7 mouse cellular contexts compared by ENCODE assay signal in the genomic region with DNA sequence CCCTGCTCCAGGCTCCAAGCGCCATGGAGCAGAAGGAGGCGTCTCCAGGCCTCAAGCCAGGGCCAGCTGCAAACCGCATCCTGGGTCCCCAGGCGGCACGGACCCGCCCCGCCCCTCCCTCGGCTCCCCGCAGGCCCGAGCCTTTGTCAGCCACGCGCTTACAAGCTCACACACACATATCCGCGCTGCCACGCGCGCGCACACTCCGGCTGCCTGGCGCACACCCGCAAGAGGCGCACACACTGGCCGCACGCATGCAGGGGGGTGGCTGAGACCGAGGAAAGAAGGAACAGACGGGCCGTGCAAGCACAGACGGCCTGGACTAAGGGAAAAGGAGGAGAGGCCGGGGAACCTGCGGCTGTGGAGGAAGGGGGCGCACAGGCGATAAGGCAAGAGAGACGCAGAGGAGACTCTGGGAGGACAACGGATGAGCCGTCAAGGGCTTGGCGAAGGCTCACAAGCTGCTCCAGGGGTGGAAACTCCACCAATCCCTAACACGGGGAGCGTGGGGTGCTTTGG. TPM values are rescaled to one million over a fixed set of nuclear protein-coding genes. Genes with fewer than 3 reads are reported as not detected.
DNase-seq lines count a peak whose midpoint lies in the region; ATAC-seq and TF ChIP-seq lines count a peak whose summit lies in the region.

No protein-coding gene starts in this region.

- 0 out of 2 replicates have a peak, but pooled peaks cover 2% of the 10 kb centered on the region for H3K4me1 ChIP-seq in embryonic fibroblast, embryonic 13.5 days (ENCODE audit: control insufficient read depth, insufficient read depth, low read length)
- peaks cover 25% of the 10 kb centered on the region for H3K4me1 ChIP-seq in hindbrain, embryonic 14.5 days (replicated peaks; ENCODE audit: control insufficient read depth, insufficient read depth, low read length)
- peaks cover 34% of the 10 kb centered on the region for H3K4me1 ChIP-seq in midbrain, embryonic 16.5 days (ENCODE audit: control insufficient read depth, insufficient read depth, low read length)

- no peaks in the 10 kb centered on the region for H3K27me3 ChIP-seq in hindbrain, embryonic 14.5 days (ENCODE audit: control insufficient read depth, insufficient read depth, low read length)
- H3K27me3 ChIP-seq in midbrain, embryonic 16.5 days (ENCODE audit: control insufficient read depth, insufficient read depth, low read depth, low read length), result no peaks in the 10 kb centered on the region

- peak overlapping the region; percentile 75 for H3K4me2 ChIP-seq in hindbrain, embryonic 14.5 days (replicated peaks)
- peak overlapping the region; percentile 77 for H3K4me2 ChIP-seq in midbrain, embryonic 16.5 days (ENCODE audit: low read length)

- H3K9ac ChIP-seq in hindbrain, embryonic 14.5 days, result peak overlapping the region; percentile 96
- peak overlapping the region; percentile 93 for H3K9ac ChIP-seq in midbrain, embryonic 16.5 days (ENCODE audit: low read depth, low read length)

- DNase-seq in ES-CJ7 (ENCODE audit: low read depth, low spot score) (peak; percentile 60), WW6 (ENCODE audit: low read depth, low spot score) (peak; percentile 45)
- DNase-seq in hindbrain, embryonic 14.5 days (ENCODE audit: low spot score), result peak; percentile 78
- DNase-seq in left cerebral cortex, postnatal 36 days (ENCODE audit: low spot score in 2 of 2), result peak; percentile 77 to 83
- DNase-seq in telencephalon, adult 2 months (ENCODE audit: low read depth, low spot score), result peak; percentile 77

- no peak overlapping the region for H3K27ac ChIP-seq in embryonic fibroblast, embryonic 13.5 days (ENCODE audit: insufficient read depth, low read length)
- peak overlapping the region; percentile 94 for H3K27ac ChIP-seq in hindbrain, embryonic 14.5 days
- H3K27ac ChIP-seq in midbrain, embryonic 16.5 days (ENCODE audit: low read length), result peak overlapping the region; percentile 93

- intact Hi-C loops in left cerebral cortex, postnatal 36 days (cut with DNase I), result loop anchor here (5.0 kb wide), 1 partner anchor 47 kb away; a partner anchor contains a TSS

- peak; percentile 80 for ATAC-seq in hindbrain, embryonic 14.5 days (ENCODE audit: low FRiP score)
- peak; percentile 79 for ATAC-seq in midbrain, embryonic 16.5 days

- TF ChIP-seq CTCF in embryonic fibroblast, embryonic 13.5 days (IDR thresholded peaks at IDR 0.05; ENCODE audit: borderline replicate concordance, insufficient read depth, low read length), result no peak

- WGBS in hindbrain, embryonic 14.5 days, result under 1% methylated on average over 37 of the region's 38 CpGs
- WGBS in midbrain, embryonic 16.5 days, result under 1% methylated on average over 36 of the region's 38 CpGs

- no peaks in the 10 kb centered on the region for H3K36me3 ChIP-seq in hindbrain, embryonic 14.5 days (replicated peaks; ENCODE audit: control insufficient read depth, insufficient read depth)
- H3K36me3 ChIP-seq in midbrain, embryonic 16.5 days (ENCODE audit: control insufficient read depth, insufficient read depth, low read length), result no peaks in the 10 kb centered on the region

- TF ChIP-seq POLR2A in embryonic fibroblast, embryonic 13.5 days (IDR thresholded peaks at IDR 0.05; ENCODE audit: low read depth, low read length), result no peak

- peak overlapping the region; percentile 33; the same call in 1 of the 2 replicates for H3K4me3 ChIP-seq in embryonic fibroblast, embryonic 13.5 days (ENCODE audit: insufficient read depth, low read length)
- peak overlapping the region; percentile 81 for H3K4me3 ChIP-seq in hindbrain, embryonic 14.5 days (replicated peaks; ENCODE audit: low read length)
- peak overlapping the region; percentile 83 for H3K4me3 ChIP-seq in midbrain, embryonic 16.5 days (ENCODE audit: low read depth, low read length)

- no peaks in the 10 kb centered on the region for H3K9me3 ChIP-seq in hindbrain, embryonic 14.5 days (ENCODE audit: control insufficient read depth, low read length)
- no peaks in the 10 kb centered on the region for H3K9me3 ChIP-seq in midbrain, embryonic 16.5 days (replicated peaks; ENCODE audit: control insufficient read depth, low read length, poor library complexity, severe bottlenecking)

RNA-seq across cellular contexts. Expression of a gene that starts 0.9 kb away (rescaled TPM):
- 0.45 and 1.3 TPM in 2 replicates for polyA plus RNA-seq in embryonic fibroblast, embryonic 13.5 days (2011; ENCODE audit: insufficient read length, low read depth, missing spikeins)
- 11.9 and 12.4 TPM in 2 replicates for polyA plus RNA-seq in hindbrain, embryonic 14.5 days (2014; fragmentation: Nextera tagmentation; extraction: Ambion mirVana)
- 10 to 100 TPM; 53.6 to 69.9 TPM for total RNA-seq in left cerebral cortex, postnatal 36 days (2021)
- 6.8 and 8.4 TPM in 2 replicates for polyA plus RNA-seq in midbrain, embryonic 16.5 days (2015; fragmentation: Nextera tagmentation; extraction: Ambion mirVana)

RNA-seq across cellular contexts. Expression of a gene that starts 47.7 kb away (rescaled TPM):
- 124 and 138 TPM in 2 replicates for polyA plus RNA-seq in embryonic fibroblast, embryonic 13.5 days (2011; ENCODE audit: insufficient read length, low read depth, missing spikeins)
- polyA plus RNA-seq in hindbrain, embryonic 14.5 days (2014; fragmentation: Nextera tagmentation; extraction: Ambion mirVana), result 54.1 and 63.3 TPM in 2 replicates
- total RNA-seq in left cerebral cortex, postnatal 36 days (2021), result 10 to 100 TPM; 42.8 to 50.2 TPM
- polyA plus RNA-seq in midbrain, embryonic 16.5 days (2015; fragmentation: Nextera tagmentation; extraction: Ambion mirVana), result 61.1 and 67.6 TPM in 2 replicates

RNA-seq across cellular contexts. Expression of a gene that starts 53.5 kb away (rescaled TPM):
- polyA plus RNA-seq in embryonic fibroblast, embryonic 13.5 days (2011; ENCODE audit: insufficient read length, low read depth, missing spikeins), result not detected in 2 replicates
- polyA plus RNA-seq in hindbrain, embryonic 14.5 days (2014; fragmentation: Nextera tagmentation; extraction: Ambion mirVana), result 0.11 TPM in 1 of 2 replicates, not detected in the other
- total RNA-seq in left cerebral cortex, postnatal 36 days (2021), result under 1 TPM in 1 of 2 experiments, not detected in 1; 0.29 TPM
- not detected in 2 replicates for polyA plus RNA-seq in midbrain, embryonic 16.5 days (2015; fragmentation: Nextera tagmentation; extraction: Ambion mirVana)

Comparison
In these comparisons a context has a peak if more than half of its experiments do, and no peak if none do; other contexts are left out.
1. H3K4me3 ChIP-seq: peak in every context shown above with its lines; median percentile 83 in midbrain, embryonic 16.5 days; 81 in hindbrain, embryonic 14.5 days; 33 in embryonic fibroblast, embryonic 13.5 days.